Mouse (Mus musculus): ENCODE data around the gene Lrsam1. TPM values are rescaled to one million over a fixed set of nuclear protein-coding genes. Genes with fewer than 3 reads are reported as not detected.

The Lrsam1 gene
- 1.7 TPM for polyA plus RNA-seq (2014; fragmentation: Illumina TruSeq; extraction: RNeasy Lipid Tissue Mini Kit (QIAGEN cat#74804); ENCODE audit: low read depth, low replicate concordance)

GRCm38 (mm10) chr2:32961192-32961995, at the start of gene Lrsam1, which contains the start of gene Rpl12:
TSS of gene Lrsam1 (minus strand) at chr2:32961614.
TSS of gene Rpl12 (plus strand) at chr2:32961559.

GRCm38 (mm10) chr2:32981725-32982271, 20.4 kb upstream of the Lrsam1 start, which contains the start of gene Slc2a8:
TSS of gene Slc2a8 (minus strand) at chr2:32982083.

DNA sequence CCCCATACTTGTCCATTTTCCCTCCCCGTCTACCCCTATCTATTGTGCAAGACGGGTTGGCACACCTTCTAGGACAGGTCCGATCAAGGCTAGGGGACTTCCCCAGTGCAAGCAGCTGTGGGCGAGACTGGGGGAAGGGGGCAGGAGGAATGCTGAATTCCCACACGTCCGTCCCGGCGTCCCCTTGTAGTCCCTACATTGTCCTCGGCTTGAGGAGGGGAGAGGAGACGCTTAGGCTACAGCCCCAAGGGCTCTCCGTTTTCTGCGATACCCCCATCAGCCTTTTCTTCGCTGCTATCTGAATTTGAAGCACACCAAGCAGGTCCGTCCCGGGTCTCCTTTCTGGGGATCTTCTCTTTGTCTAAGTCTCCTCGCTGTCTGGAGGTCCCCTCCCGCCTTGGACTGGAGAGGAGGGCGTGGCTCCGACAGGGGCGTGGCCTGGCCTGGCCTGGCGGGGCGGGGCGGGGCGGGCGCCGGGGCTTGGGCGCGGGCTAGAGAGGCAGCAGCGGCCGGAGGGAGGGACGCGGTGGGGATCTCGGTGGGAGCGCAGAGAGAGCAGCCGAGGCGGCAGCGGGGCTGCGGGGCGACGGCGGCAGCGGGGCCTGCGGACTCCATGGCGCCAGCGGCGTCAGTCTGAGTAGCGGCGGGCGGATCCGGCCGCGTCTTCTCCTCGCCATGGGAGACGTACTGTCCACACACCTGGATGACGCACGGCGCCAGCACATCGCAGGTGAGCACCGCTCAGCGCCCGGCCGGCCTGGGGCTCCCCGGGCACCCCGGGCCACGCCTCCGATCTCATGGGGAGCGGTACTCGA, 85.5 kb downstream of the Lrsam1 start, which contains the start of gene Fam129b:
Fam129b (plus strand) TSS at position 440 of the 815 bp plus-strand sequence.

Other genes with a start within 250 kb of the Lrsam1 start
- 35.7 TPM for gene Cdk9, start 248.5 kb downstream of the Lrsam1 start, polyA plus RNA-seq (2014; fragmentation: Illumina TruSeq; extraction: RNeasy Lipid Tissue Mini Kit (QIAGEN cat#74804); ENCODE audit: low read depth, low replicate concordance)
- gene Sh2d3c, start 240.6 kb downstream of the Lrsam1 start, polyA plus RNA-seq (2014; fragmentation: Illumina TruSeq; extraction: RNeasy Lipid Tissue Mini Kit (QIAGEN cat#74804); ENCODE audit: low read depth, low replicate concordance), result not detected
- not detected for gene 6330409D20Rik, start 220.6 kb downstream of the Lrsam1 start, polyA plus RNA-seq (2014; fragmentation: Illumina TruSeq; extraction: RNeasy Lipid Tissue Mini Kit (QIAGEN cat#74804); ENCODE audit: low read depth, low replicate concordance)
- gene Tor2a, start 204.4 kb downstream of the Lrsam1 start, polyA plus RNA-seq (2014; fragmentation: Illumina TruSeq; extraction: RNeasy Lipid Tissue Mini Kit (QIAGEN cat#74804); ENCODE audit: low read depth, low replicate concordance), result 0.64 TPM
- gene Ttc16, start 186.0 kb downstream of the Lrsam1 start, polyA plus RNA-seq (2014; fragmentation: Illumina TruSeq; extraction: RNeasy Lipid Tissue Mini Kit (QIAGEN cat#74804); ENCODE audit: low read depth, low replicate concordance), result 21.5 TPM
- gene Ptrh1, start 185.8 kb downstream of the Lrsam1 start, polyA plus RNA-seq (2014; fragmentation: Illumina TruSeq; extraction: RNeasy Lipid Tissue Mini Kit (QIAGEN cat#74804); ENCODE audit: low read depth, low replicate concordance), result 2.6 TPM
- 11.1 TPM for gene Cfap157, start 177.2 kb downstream of the Lrsam1 start, polyA plus RNA-seq (2014; fragmentation: Illumina TruSeq; extraction: RNeasy Lipid Tissue Mini Kit (QIAGEN cat#74804); ENCODE audit: low read depth, low replicate concordance)
- 5.9 TPM for gene Stxbp1, start 114.4 kb downstream of the Lrsam1 start, polyA plus RNA-seq (2014; fragmentation: Illumina TruSeq; extraction: RNeasy Lipid Tissue Mini Kit (QIAGEN cat#74804); ENCODE audit: low read depth, low replicate concordance)
- 0.07 TPM for gene Fam129b, start 85.5 kb downstream of the Lrsam1 start, polyA plus RNA-seq (2014; fragmentation: Illumina TruSeq; extraction: RNeasy Lipid Tissue Mini Kit (QIAGEN cat#74804); ENCODE audit: low read depth, low replicate concordance)
- 117 TPM for gene Rpl12, start 55 bp downstream of the Lrsam1 start, polyA plus RNA-seq (2014; fragmentation: Illumina TruSeq; extraction: RNeasy Lipid Tissue Mini Kit (QIAGEN cat#74804); ENCODE audit: low read depth, low replicate concordance)
- 0.25 TPM for gene Slc2a8, start 20.5 kb upstream of the Lrsam1 start, polyA plus RNA-seq (2014; fragmentation: Illumina TruSeq; extraction: RNeasy Lipid Tissue Mini Kit (QIAGEN cat#74804); ENCODE audit: low read depth, low replicate concordance)
- gene Garnl3, start 170.0 kb upstream of the Lrsam1 start, polyA plus RNA-seq (2014; fragmentation: Illumina TruSeq; extraction: RNeasy Lipid Tissue Mini Kit (QIAGEN cat#74804); ENCODE audit: low read depth, low replicate concordance), result 44.5 TPM

All from testis, adult 10 weeks (tissue).